Mouse (Mus musculus): ENCODE measurements around the gene Olfr597. TPM values are rescaled to one million over a fixed set of nuclear protein-coding genes. Genes with fewer than 3 reads are reported as not detected.
"Not testable (repeated sequence)": the region's sequence is repeated elsewhere in the genome, so short reads cannot be mapped to it uniquely, and the experiment has no call there.

Gene Olfr597
- polyA plus RNA-seq (2012; rRNA removed), result not detected in 2 replicates

DNA sequence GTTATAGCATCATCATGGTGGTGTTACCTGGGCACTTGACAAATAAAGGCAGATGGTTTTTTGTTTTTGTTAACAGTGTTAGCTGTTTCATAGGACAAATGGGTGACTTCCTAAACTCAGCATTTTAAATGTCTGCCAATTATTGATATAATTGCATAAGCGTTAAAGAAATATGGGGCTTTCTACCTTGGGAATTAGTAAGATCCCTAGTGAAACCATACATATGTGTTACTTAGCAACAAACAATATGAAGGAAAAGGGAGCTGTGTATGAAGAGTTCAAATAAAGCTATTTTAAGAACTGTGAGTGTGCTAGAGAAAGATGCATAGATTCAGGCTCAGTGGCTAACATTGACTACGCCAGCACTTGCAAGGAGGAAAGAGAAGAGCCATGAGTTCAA, at the start of gene Olfr597:
Gene Olfr597, plus strand, starts transcription at position 301 of the 400 bp plus-strand sequence.
- DNase-seq (ENCODE audit: low read depth), result not testable (repeated sequence)

DNA sequence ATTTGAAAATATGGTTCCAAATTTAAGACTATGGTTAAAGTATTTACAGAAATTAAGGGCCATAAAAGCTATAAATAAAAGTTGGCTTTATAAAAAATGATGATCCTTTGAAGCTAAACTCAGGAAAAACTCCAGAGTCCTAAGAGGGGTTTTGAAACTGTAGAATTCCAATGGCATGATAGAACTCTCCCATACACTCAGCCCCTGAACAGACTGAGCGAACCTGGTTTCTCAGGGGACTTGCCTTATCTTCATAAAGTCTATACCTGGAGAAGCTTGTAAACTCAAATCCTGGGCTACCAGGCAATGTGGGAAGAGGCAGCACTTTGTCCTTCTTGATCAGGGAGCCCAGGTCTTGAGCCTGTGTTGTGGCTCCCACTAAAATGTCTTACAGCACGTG, 10.8 kb upstream of the Olfr597 start, which contains the start of gene Olfr596:
Gene Olfr596, plus strand, starts transcription at position 301 of the 400 bp plus-strand sequence.
- DNase-seq (ENCODE audit: low read depth), result not testable (repeated sequence)

DNA sequence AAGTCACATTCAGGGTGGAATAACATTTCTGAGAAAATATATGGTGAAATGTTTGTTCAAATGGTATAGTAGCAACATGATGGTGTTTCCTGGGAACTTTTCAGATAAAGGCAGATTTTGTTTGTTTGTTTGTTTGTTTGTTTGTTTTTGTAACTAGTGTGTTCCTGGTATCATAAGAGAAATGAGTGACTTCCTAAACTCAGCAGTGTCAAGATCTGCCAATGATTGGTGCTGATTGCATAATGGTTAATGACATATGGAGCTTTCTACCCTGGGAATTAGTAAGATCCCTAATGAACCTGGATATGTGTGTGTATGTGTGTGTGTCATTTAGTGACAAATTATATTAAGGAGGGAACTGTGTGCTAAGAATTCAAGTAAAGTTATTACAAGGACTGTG, 7.2 kb downstream of the Olfr597 start, which contains the start of gene Olfr598:
Gene Olfr598, plus strand, starts transcription at position 301 of the 400 bp plus-strand sequence.
- no peak for DNase-seq (ENCODE audit: low read depth)

DNA sequence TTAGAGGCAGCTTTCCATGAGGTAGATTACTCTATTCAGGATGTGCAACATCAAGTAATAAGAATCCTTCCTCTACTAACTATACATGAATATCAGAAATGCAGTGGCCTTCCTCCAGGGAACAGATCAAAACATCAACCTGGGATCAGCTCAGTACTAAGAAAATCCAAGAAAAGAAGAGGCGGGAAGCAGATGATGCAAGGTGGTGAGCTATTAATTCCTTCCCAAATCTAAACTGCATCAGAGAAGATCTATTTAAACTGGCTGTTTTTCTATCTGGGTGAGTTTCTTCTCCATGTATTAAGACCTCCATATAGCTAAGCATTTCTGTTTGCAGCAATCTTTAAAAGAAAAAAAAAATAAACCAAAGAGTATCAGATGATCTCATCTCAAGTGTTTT, 19.5 kb downstream of the Olfr597 start, which contains the start of gene Olfr599:
Gene Olfr599, plus strand, starts transcription at position 301 of the 400 bp plus-strand sequence.
- no peak for DNase-seq (ENCODE audit: low read depth)

DNA sequence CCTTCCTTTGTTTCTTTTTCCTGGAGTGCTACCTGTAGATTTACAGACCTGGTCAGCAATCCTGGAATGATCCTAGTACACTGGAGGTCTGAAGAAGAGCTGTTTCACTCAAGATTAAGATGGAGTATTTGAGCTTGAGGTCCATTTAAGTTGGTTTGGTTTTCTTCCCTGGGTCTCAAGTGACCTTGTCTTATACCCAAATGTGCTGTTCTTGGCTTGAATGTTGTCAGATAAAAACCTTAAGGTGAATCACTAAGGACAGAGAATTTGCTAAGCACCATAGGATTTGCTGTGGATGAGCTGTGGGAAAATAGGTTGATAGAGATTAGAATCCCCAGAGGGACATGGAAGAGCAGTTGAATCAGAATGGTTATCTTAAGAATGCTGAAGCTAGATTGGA, 33.5 kb downstream of the Olfr597 start, which contains the start of gene Olfr600:
Gene Olfr600, minus strand, starts transcription at position 101 of the 400 bp plus-strand sequence.
- DNase-seq (ENCODE audit: low read depth), result no peak

DNA sequence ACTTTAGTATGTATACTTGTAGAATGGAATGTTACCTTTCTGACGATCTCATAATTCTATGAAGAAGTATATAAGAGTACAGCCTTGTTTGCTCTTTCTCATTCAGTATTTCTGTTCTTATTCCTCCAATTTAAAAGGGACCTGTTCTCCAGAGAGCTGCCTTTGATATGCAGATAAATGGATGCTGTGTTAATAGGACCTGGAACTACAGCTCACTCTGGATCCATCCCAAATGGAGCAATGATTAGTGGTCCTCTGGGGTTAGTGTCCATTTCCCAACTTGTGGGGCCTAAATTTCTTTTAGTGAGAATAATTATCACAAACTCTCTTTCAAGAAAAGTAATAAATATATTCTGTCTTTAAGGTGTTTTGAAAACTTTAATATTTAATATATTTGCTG, 46.4 kb downstream of the Olfr597 start, which contains the start of gene Olfr601:
Gene Olfr601, minus strand, starts transcription at position 101 of the 400 bp plus-strand sequence.
- DNase-seq (ENCODE audit: low read depth), result no peak

Other genes with a start within 250 kb of the Olfr597 start
- not detected in 2 replicates for gene Olfr584, start 234.4 kb upstream of the Olfr597 start, polyA plus RNA-seq (2012; rRNA removed)
- not detected in 2 replicates for gene Olfr585, start 218.6 kb upstream of the Olfr597 start, polyA plus RNA-seq (2012; rRNA removed)
- not detected in 2 replicates for gene Olfr586, start 190.7 kb upstream of the Olfr597 start, polyA plus RNA-seq (2012; rRNA removed)
- not detected in 2 replicates for gene Olfr588-ps1, start 175.4 kb upstream of the Olfr597 start, polyA plus RNA-seq (2012; rRNA removed)
- not detected in 2 replicates for gene Olfr589, start 160.0 kb upstream of the Olfr597 start, polyA plus RNA-seq (2012; rRNA removed)
- gene Olfr591, start 138.0 kb upstream of the Olfr597 start, polyA plus RNA-seq (2012; rRNA removed), result not detected in 2 replicates
- not detected in 2 replicates for gene Olfr592, start 131.5 kb upstream of the Olfr597 start, polyA plus RNA-seq (2012; rRNA removed)
- not detected in 2 replicates for gene Olfr593, start 104.5 kb upstream of the Olfr597 start, polyA plus RNA-seq (2012; rRNA removed)
- gene Olfr594, start 99.3 kb upstream of the Olfr597 start, polyA plus RNA-seq (2012; rRNA removed), result not detected in 2 replicates
- gene Usp17ld, start 63.8 kb upstream of the Olfr597 start, polyA plus RNA-seq (2012; rRNA removed), result not detected in 2 replicates
- gene Olfr596, start 10.7 kb upstream of the Olfr597 start, polyA plus RNA-seq (2012; rRNA removed), result not detected in 2 replicates
- gene Olfr598, start 7.3 kb downstream of the Olfr597 start, polyA plus RNA-seq (2012; rRNA removed), result not detected in 2 replicates
- not detected in 2 replicates for gene Olfr599, start 19.6 kb downstream of the Olfr597 start, polyA plus RNA-seq (2012; rRNA removed)
- not detected in 2 replicates for gene Olfr600, start 33.4 kb downstream of the Olfr597 start, polyA plus RNA-seq (2012; rRNA removed)
- gene Olfr601, start 46.3 kb downstream of the Olfr597 start, polyA plus RNA-seq (2012; rRNA removed), result not detected in 2 replicates
- not detected in 2 replicates for gene Olfr603, start 69.9 kb downstream of the Olfr597 start, polyA plus RNA-seq (2012; rRNA removed)
- gene Usp17lc, start 98.8 kb downstream of the Olfr597 start, polyA plus RNA-seq (2012; rRNA removed), result not detected in 2 replicates
- gene Olfr605, start 129.1 kb downstream of the Olfr597 start, polyA plus RNA-seq (2012; rRNA removed), result not detected in 2 replicates
- gene Olfr606, start 132.7 kb downstream of the Olfr597 start, polyA plus RNA-seq (2012; rRNA removed), result not detected in 2 replicates
- gene Olfr607, start 147.8 kb downstream of the Olfr597 start, polyA plus RNA-seq (2012; rRNA removed), result not detected in 2 replicates
- gene Olfr608, start 153.6 kb downstream of the Olfr597 start, polyA plus RNA-seq (2012; rRNA removed), result not detected in 2 replicates
- gene Olfr609, start 181.7 kb downstream of the Olfr597 start, polyA plus RNA-seq (2012; rRNA removed), result not detected in 2 replicates
- gene Olfr610, start 195.8 kb downstream of the Olfr597 start, polyA plus RNA-seq (2012; rRNA removed), result not detected in 2 replicates
- not detected in 2 replicates for gene Olfr611, start 204.5 kb downstream of the Olfr597 start, polyA plus RNA-seq (2012; rRNA removed)
- gene Olfr612, start 226.4 kb downstream of the Olfr597 start, polyA plus RNA-seq (2012; rRNA removed), result not detected in 2 replicates
- not detected in 2 replicates for gene Olfr613, start 231.8 kb downstream of the Olfr597 start, polyA plus RNA-seq (2012; rRNA removed)
- gene Olfr615, start 239.8 kb downstream of the Olfr597 start, polyA plus RNA-seq (2012; rRNA removed), result not detected in 2 replicates

Data from gonadal fat pad, adult 2 months (tissue).